Mouse (Mus musculus) E14TG2a.4 (cell line): ENCODE measurements around the gene Nsun3.

Experiments used
- CTCF ChIP-seq: conservative IDR thresholded peaks from 2 replicates; pipeline ENCODE4 v1.5.1; 2014; ENCODE audit warnings: low read length
- NANOG ChIP-seq: IDR thresholded peaks from 2 replicates; pipeline ENCODE4 v1.6.1; 2014; ENCODE audit warnings: borderline replicate concordance, low read length, mixed read lengths
- POU5F1 ChIP-seq: IDR thresholded peaks from 2 replicates; pipeline ENCODE4 v1.6.1; 2014; ENCODE audit warnings: low read length, borderline replicate concordance

DNA sequence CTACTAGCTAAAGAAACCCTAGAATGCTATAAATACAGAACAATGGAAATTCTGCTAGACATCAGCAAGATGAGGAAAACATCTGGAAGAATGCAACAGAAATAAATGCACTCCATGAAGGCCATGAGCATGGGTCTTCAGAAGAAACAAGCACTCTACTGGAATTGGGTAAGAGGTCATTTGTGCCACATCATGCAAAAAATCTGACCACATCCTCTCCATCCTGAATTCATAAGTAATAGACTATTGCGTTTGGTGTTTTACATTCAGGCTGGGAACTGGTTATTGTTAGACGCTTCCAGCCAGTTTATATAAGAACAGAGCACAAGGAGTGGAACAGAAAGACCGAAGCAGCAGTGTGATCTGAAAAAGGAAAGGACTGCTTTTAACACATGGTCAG is 12.2 kb upstream of the Nsun3 start:
- no peak for TF ChIP-seq CTCF
- TF ChIP-seq NANOG = no peak
- no peak for TF ChIP-seq POU5F1
